In genomic region chr2:65273910-65274309, GRCm38 (mm10) we compare ENCODE assay signal across 22 mouse cellular contexts. TPM values are rescaled to one million over a fixed set of nuclear protein-coding genes. Genes with fewer than 3 reads are reported as not detected.
DNase-seq lines count a peak whose midpoint lies in the region; ATAC-seq and TF ChIP-seq lines count a peak whose summit lies in the region.
"Had no signal": no experiment of that assay in that cellular context is flagged by ENCODE, and none has a peak within 500 bp of the region (broad histone marks: within the 10 kb centered on the region; RNA-seq: fewer than 3 reads in every experiment).

No protein-coding gene starts in this region.

- no peak overlapping the region for H3K4me2 ChIP-seq in lung, postnatal 0 days (replicated peaks; ENCODE audit: low read depth, low read length)
- H3K4me2 ChIP-seq: embryonic facial prominence, embryonic 12.5 days; forebrain, embryonic 13.5 days; forebrain, embryonic 15.5 days had no signal

- intact Hi-C loops in heart, postnatal 10 days (cut with DNase I) = no loop called here

- no peak overlapping the region for H3K9ac ChIP-seq in lung, postnatal 0 days (replicated peaks; ENCODE audit: low read depth)
- H3K9ac ChIP-seq: embryonic facial prominence, embryonic 12.5 days; forebrain, embryonic 13.5 days; forebrain, embryonic 15.5 days had no signal

- 0 out of 2 replicates have a peak overlapping the region, but pooled peaks have one; percentile 10 for H3K27ac ChIP-seq in heart, embryonic 10.5 days
- no peak overlapping the region for H3K27ac ChIP-seq in lung, postnatal 0 days (ENCODE audit: low read length)
- H3K27ac ChIP-seq: embryonic facial prominence, embryonic 10.5 days; embryonic facial prominence, embryonic 12.5 days; forebrain, embryonic 13.5 days; forebrain, embryonic 15.5 days had no signal

- WGBS in heart, embryonic 10.5 days = 30% methylated on average over 2 of the region's 2 CpGs
- 49% methylated on average over 2 of the region's 2 CpGs for WGBS in lung, postnatal 0 days

- no peak for DNase-seq in heart, embryonic 10.5 days (ENCODE audit: low spot score)
- no peak for DNase-seq in heart, postnatal 10 days
- peak; percentile 11 to 28 for DNase-seq in spleen, postnatal 36 days (ENCODE audit: low spot score in 2 of 2)
- DNase-seq in spleen, adult 12 weeks (ENCODE audit: low spot score) = no peak
- DNase-seq in lung, postnatal 0 days (ENCODE audit: low spot score) = no peak
- DNase-seq in ovary, adult 18-20 months (ENCODE audit: low spot score) = no peak
- DNase-seq: adrenal gland, adult 8-10 months; adrenal gland, postnatal 14 days; adrenal gland, postnatal 36 days; cerebellum, adult 11-12 months; cerebellum, adult 2 months; cerebellum, adult 9-10 months; cerebellum, postnatal 10 days; cerebellum, postnatal 25 days had no signal

- peaks cover 2% of the 10 kb centered on the region; the same call in 1 of the 2 replicates for H3K4me1 ChIP-seq in heart, embryonic 10.5 days
- no peaks in the 10 kb centered on the region for H3K4me1 ChIP-seq in lung, postnatal 0 days (ENCODE audit: insufficient read depth, low read depth, low read length)
- H3K4me1 ChIP-seq: embryonic facial prominence, embryonic 12.5 days had no signal

- no peaks in the 10 kb centered on the region for H3K36me3 ChIP-seq in heart, embryonic 10.5 days
- no peaks in the 10 kb centered on the region for H3K36me3 ChIP-seq in lung, postnatal 0 days (ENCODE audit: insufficient read depth, low read length)
- H3K36me3 ChIP-seq: embryonic facial prominence, embryonic 10.5 days; embryonic facial prominence, embryonic 12.5 days; forebrain, embryonic 15.5 days; G1E had no signal

- no peaks in the 10 kb centered on the region for H3K27me3 ChIP-seq in heart, embryonic 10.5 days (ENCODE audit: insufficient read depth, poor library complexity, severe bottlenecking)
- no peaks in the 10 kb centered on the region for H3K27me3 ChIP-seq in lung, postnatal 0 days (replicated peaks; ENCODE audit: insufficient read depth, low read length)
- H3K27me3 ChIP-seq: embryonic facial prominence, embryonic 12.5 days; forebrain, embryonic 13.5 days; forebrain, embryonic 15.5 days; Patski had no signal

- H3K4me3 ChIP-seq in heart, embryonic 10.5 days = no peak overlapping the region
- H3K4me3 ChIP-seq in lung, postnatal 0 days (ENCODE audit: low read depth, low read length) = no peak overlapping the region
- H3K4me3 ChIP-seq: embryonic facial prominence, embryonic 10.5 days; embryonic facial prominence, embryonic 12.5 days; forebrain, embryonic 13.5 days; forebrain, embryonic 15.5 days had no signal

- TF ChIP-seq EP300 in lung, postnatal 0 days (IDR thresholded peaks at IDR 0.05) = no peak

- no peak for TF ChIP-seq CTCF in lung, postnatal 0 days (IDR thresholded peaks at IDR 0.05)

- ATAC-seq in neutrophil, adult 5-6 weeks (ENCODE audit: extremely low read depth, insufficient number of reproducible peaks, low FRiP score, poor library complexity, severe bottlenecking) = peak; percentile 55; the same call in 1 of the 2 replicates
- ATAC-seq in lung, postnatal 0 days = no peak
- ATAC-seq: activated CD4-positive, CD25-positive, alpha-beta regulatory T cell, adult 4 months; forebrain, embryonic 13.5 days; forebrain, embryonic 15.5 days; Patski had no signal

- H3K9me3 ChIP-seq in heart, embryonic 10.5 days = no peaks in the 10 kb centered on the region
- H3K9me3 ChIP-seq in lung, postnatal 0 days (ENCODE audit: low read length) = no peaks in the 10 kb centered on the region
- H3K9me3 ChIP-seq: embryonic facial prominence, embryonic 10.5 days; embryonic facial prominence, embryonic 12.5 days; forebrain, embryonic 13.5 days; forebrain, embryonic 15.5 days had no signal

RNA-seq across cellular contexts. Expression of gene Cobll1, which starts 34.7 kb away (rescaled TPM):
- 9.8 and 13.9 TPM in 2 replicates for polyA plus RNA-seq in heart, embryonic 10.5 days (2016; fragmentation: Nextera tagmentation; extraction: Ambion mirVana)
- total RNA-seq in heart, postnatal 10 days (2021) = 10 to 100 TPM; 44.8 to 47.4 TPM
- 15.9 and 20.9 TPM in 2 replicates for total RNA-seq in neutrophil, adult 5-6 weeks (2017)
- 8.8 and 9.4 TPM in 2 replicates for polyA plus RNA-seq in lung, postnatal 0 days (2015; fragmentation: Nextera tagmentation; extraction: Ambion mirVana)
- polyA plus RNA-seq: G1E had no signal

Comparison
In these comparisons a context has a peak if more than half of its experiments do, and no peak if none do; other contexts are left out.
1. DNase-seq: peak in spleen, postnatal 36 days (2 of 2); none in heart, embryonic 10.5 days (single experiment), heart, postnatal 10 days (0 of 2), spleen, adult 12 weeks (single experiment), lung, postnatal 0 days (single experiment) and ovary, adult 18-20 months (single experiment).